Mouse (Mus musculus) heart, adult 2 months (tissue): Measurements from ENCODE around the gene Abhd4.

ENCODE experiments used
- CTCF ChIP-seq: fragments of 200-600 bp; IDR thresholded peaks from 2 replicates; pipeline ENCODE4 v1.8.1; 2022; ENCODE audit warnings: antibody characterized with exemption, mild to moderate bottlenecking, moderate library complexity
- EP300 ChIP-seq: fragments of 200-500 bp; IDR thresholded peaks from 2 replicates; pipeline ENCODE4 v1.6.1; 2011; ENCODE audit warnings: low read depth, low read length, control low read depth; ENCODE audit not compliant: insufficient read depth
- POLR2A ChIP-seq: fragments of 200-500 bp; IDR thresholded peaks from 2 replicates; pipeline ENCODE4 v1.6.1; 2011; ENCODE audit warnings: mild to moderate bottlenecking, low read depth, low read length, control low read depth; ENCODE audit not compliant: insufficient read depth

DNA sequence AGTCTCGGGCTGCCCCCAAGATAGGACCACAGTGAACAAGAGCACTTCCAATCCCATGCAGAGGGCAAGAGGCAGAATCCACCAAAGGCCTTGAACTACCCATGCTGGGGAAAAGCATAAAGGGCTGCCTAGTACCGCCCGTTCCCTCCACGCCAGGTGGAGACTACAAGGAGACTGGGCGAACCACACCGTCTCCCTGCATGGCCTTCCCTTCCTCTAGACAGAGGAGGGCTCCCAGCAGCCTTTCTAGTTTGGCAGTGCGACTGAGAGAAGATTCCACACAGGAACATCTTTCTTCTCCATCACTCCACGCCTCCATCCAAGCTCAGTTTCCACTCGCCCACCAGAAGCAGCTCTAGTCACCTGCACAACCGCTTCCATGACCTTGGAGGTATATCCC lies 14.0 kb downstream of the Abhd4 start:
- no peak for TF ChIP-seq POLR2A
- no peak for TF ChIP-seq CTCF
- TF ChIP-seq EP300: no peak
